Mouse (Mus musculus) G1E (cell line): ENCODE results near the gene Rbbp8nl.

Source experiments
- CTCF ChIP-seq: IDR thresholded peaks from 2 replicates; pipeline ENCODE4 v1.5.1; 2012; ENCODE audit warnings: low read depth, low read length, inconsistent platforms, mixed read lengths
- GATA1 ChIP-seq: IDR thresholded peaks from 2 replicates; pipeline ENCODE4 v1.6.1; 2012; ENCODE audit warnings: borderline replicate concordance, low read length, inconsistent platforms, mixed read lengths
- GATA2 ChIP-seq: IDR thresholded peaks from 2 replicates; pipeline ENCODE4 v1.6.1; 2012; ENCODE audit warnings: low read depth, low read length, inconsistent platforms, borderline replicate concordance
- POLR2AphosphoS5 ChIP-seq: IDR thresholded peaks from 2 replicates; pipeline ENCODE4 v1.6.1; 2012; ENCODE audit warnings: low read depth, low read length, inconsistent platforms; ENCODE audit not compliant: insufficient replicate concordance
- TAL1 ChIP-seq: conservative IDR thresholded peaks from 2 replicates; pipeline ENCODE4 v1.6.1; 2012; ENCODE audit warnings: low read depth, low read length, inconsistent platforms, mixed read lengths

DNA sequence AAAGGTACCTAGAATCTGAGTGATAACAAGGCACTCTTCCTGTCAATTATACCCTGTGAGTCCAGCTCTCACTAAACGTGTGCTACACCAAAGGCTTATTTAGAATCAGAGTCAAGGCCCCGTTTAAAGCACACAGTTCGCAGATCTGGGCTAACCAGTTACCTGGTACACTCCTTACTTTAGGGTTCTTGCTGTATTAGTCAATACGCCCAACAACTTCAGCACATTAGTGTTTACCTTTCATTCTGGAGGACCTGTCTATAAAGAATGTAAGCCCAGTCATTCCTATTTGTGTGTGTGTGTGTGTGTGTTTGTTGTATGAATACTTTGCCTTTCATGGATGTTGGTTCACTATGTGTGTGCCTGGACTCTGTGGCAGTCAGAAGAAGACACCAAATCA lies 46.6 kb downstream of the Rbbp8nl start:
- no peak for TF ChIP-seq CTCF
- no peak for TF ChIP-seq TAL1
- no peak for TF ChIP-seq POLR2AphosphoS5
- no peak for TF ChIP-seq GATA2
- no peak for TF ChIP-seq GATA1
